Comparison of ENCODE assay signal across 8 mouse cellular contexts in genomic region chr6:124759259-124759658, GRCm38 (mm10). TPM values are rescaled to one million over a fixed set of nuclear protein-coding genes. Genes with fewer than 3 reads are reported as not detected.
DNase-seq lines count a peak whose midpoint lies in the region; ATAC-seq lines count a peak whose summit lies in the region.

No protein-coding gene starts in this region.

- peak overlapping the region; percentile 96 for H3K27ac ChIP-seq in intestine, embryonic 15.5 days
- H3K27ac ChIP-seq in limb, embryonic 12.5 days = peak overlapping the region; percentile 99
- H3K27ac ChIP-seq in midbrain, embryonic 15.5 days = peak overlapping the region; percentile 96

- no peaks in the 10 kb centered on the region for H3K9me3 ChIP-seq in intestine, embryonic 15.5 days
- no peaks in the 10 kb centered on the region for H3K9me3 ChIP-seq in limb, embryonic 12.5 days
- H3K9me3 ChIP-seq in midbrain, embryonic 15.5 days = no peaks in the 10 kb centered on the region

- no peak overlapping the region; the same call in 1 of the 2 replicates for H3K4me3 ChIP-seq in intestine, embryonic 15.5 days (replicated peaks)
- H3K4me3 ChIP-seq in limb, embryonic 12.5 days (replicated peaks) = peak overlapping the region; percentile 89
- no peak overlapping the region for H3K4me3 ChIP-seq in midbrain, embryonic 15.5 days

- DNase-seq in urinary bladder, adult 18-20 months (ENCODE audit: low spot score in 2 of 2) = peak; percentile 74 to 76
- DNase-seq in urinary bladder, postnatal 10 days (ENCODE audit: low spot score) = no peak
- peak; percentile 90 for DNase-seq in embryo, embryonic 11 days
- peak; percentile 58 to 80 for DNase-seq in gastrocnemius, postnatal 4 days (ENCODE audit: low spot score in 2 of 2)
- DNase-seq in spleen, postnatal 14 days (ENCODE audit: low spot score in 2 of 2) = peak; percentile 64 to 83

- H3K36me3 ChIP-seq in intestine, embryonic 15.5 days = no peaks in the 10 kb centered on the region
- 0 out of 2 replicates have a peak, but pooled peaks cover 3% of the 10 kb centered on the region for H3K36me3 ChIP-seq in limb, embryonic 12.5 days
- no peaks in the 10 kb centered on the region for H3K36me3 ChIP-seq in midbrain, embryonic 15.5 days (replicated peaks)

- no peaks in the 10 kb centered on the region for H3K27me3 ChIP-seq in intestine, embryonic 15.5 days (replicated peaks)
- peaks cover 30% of the 10 kb centered on the region for H3K27me3 ChIP-seq in limb, embryonic 12.5 days
- no peaks in the 10 kb centered on the region for H3K27me3 ChIP-seq in midbrain, embryonic 15.5 days (replicated peaks)

- ATAC-seq in intestine, embryonic 15.5 days = peak; percentile 37
- no peak for ATAC-seq in limb, embryonic 12.5 days (ENCODE audit: insufficient number of reproducible peaks, insufficient read depth, low FRiP score, low TSS enrichment, low read depth)
- no peak for ATAC-seq in midbrain, embryonic 15.5 days (replicated peaks)

- peak overlapping the region; percentile 75 for H3K4me2 ChIP-seq in intestine, embryonic 15.5 days (replicated peaks)
- peak overlapping the region; percentile 87 for H3K4me2 ChIP-seq in limb, embryonic 12.5 days
- H3K4me2 ChIP-seq in midbrain, embryonic 15.5 days = no peak overlapping the region

- 2% methylated on average over 5 of the region's 5 CpGs for WGBS in intestine, embryonic 15.5 days
- 5% methylated on average over 5 of the region's 5 CpGs for WGBS in limb, embryonic 12.5 days
- WGBS in midbrain, embryonic 15.5 days = 4% methylated on average over 5 of the region's 5 CpGs

- H3K4me1 ChIP-seq in intestine, embryonic 15.5 days (replicated peaks) = peaks cover 30% of the 10 kb centered on the region
- H3K4me1 ChIP-seq in limb, embryonic 12.5 days (replicated peaks) = peaks cover 40% of the 10 kb centered on the region
- H3K4me1 ChIP-seq in midbrain, embryonic 15.5 days = peaks cover 33% of the 10 kb centered on the region

- peak overlapping the region; percentile 29; the same call in 1 of the 2 replicates for H3K9ac ChIP-seq in intestine, embryonic 15.5 days
- H3K9ac ChIP-seq in limb, embryonic 12.5 days (replicated peaks) = peak overlapping the region; percentile 44; the same call in 1 of the 2 replicates
- H3K9ac ChIP-seq in midbrain, embryonic 15.5 days = no peak overlapping the region

RNA-seq across cellular contexts. Expression of gene Atn1, which starts 2.9 kb away (rescaled TPM):
- 10 to 100 TPM; 52.9 to 66.5 TPM for total RNA-seq in gastrocnemius, postnatal 4 days (2021)
- 10.5 and 11.9 TPM in 2 replicates for polyA plus RNA-seq in intestine, embryonic 15.5 days (2015; fragmentation: Nextera tagmentation; extraction: Ambion mirVana)
- 17.1 and 17.4 TPM in 2 replicates for polyA plus RNA-seq in limb, embryonic 12.5 days (2016; fragmentation: Nextera tagmentation; extraction: Ambion mirVana)
- 32.7 and 34.3 TPM in 2 replicates for polyA plus RNA-seq in midbrain, embryonic 15.5 days (2015; fragmentation: Nextera tagmentation; extraction: Ambion mirVana)

RNA-seq across cellular contexts. Expression of gene Gm45234, which starts 3.4 kb away (rescaled TPM):
- total RNA-seq in gastrocnemius, postnatal 4 days (2021) = under 1 TPM in 1 of 2 experiments, not detected in 1; 0.83 TPM
- polyA plus RNA-seq in intestine, embryonic 15.5 days (2015; fragmentation: Nextera tagmentation; extraction: Ambion mirVana) = not detected in 2 replicates
- not detected in 2 replicates for polyA plus RNA-seq in limb, embryonic 12.5 days (2016; fragmentation: Nextera tagmentation; extraction: Ambion mirVana)
- not detected in 2 replicates for polyA plus RNA-seq in midbrain, embryonic 15.5 days (2015; fragmentation: Nextera tagmentation; extraction: Ambion mirVana)

RNA-seq across cellular contexts. Expression of gene Eno2, which starts 10.2 kb away (rescaled TPM):
- 1 to 10 TPM; 6.0 to 6.5 TPM for total RNA-seq in gastrocnemius, postnatal 4 days (2021)
- polyA plus RNA-seq in intestine, embryonic 15.5 days (2015; fragmentation: Nextera tagmentation; extraction: Ambion mirVana) = 6.0 and 6.8 TPM in 2 replicates
- polyA plus RNA-seq in limb, embryonic 12.5 days (2016; fragmentation: Nextera tagmentation; extraction: Ambion mirVana) = 4.8 TPM in 2 replicates
- 89.2 and 90.8 TPM in 2 replicates for polyA plus RNA-seq in midbrain, embryonic 15.5 days (2015; fragmentation: Nextera tagmentation; extraction: Ambion mirVana)

RNA-seq across cellular contexts. Expression of gene Grcc10, which starts 18.1 kb away (rescaled TPM):
- total RNA-seq in gastrocnemius, postnatal 4 days (2021) = 100 to 1,000 TPM; 177 to 209 TPM
- polyA plus RNA-seq in intestine, embryonic 15.5 days (2015; fragmentation: Nextera tagmentation; extraction: Ambion mirVana) = 337 and 341 TPM in 2 replicates
- 479 and 511 TPM in 2 replicates for polyA plus RNA-seq in limb, embryonic 12.5 days (2016; fragmentation: Nextera tagmentation; extraction: Ambion mirVana)
- 668 and 674 TPM in 2 replicates for polyA plus RNA-seq in midbrain, embryonic 15.5 days (2015; fragmentation: Nextera tagmentation; extraction: Ambion mirVana)

RNA-seq across cellular contexts. Expression of gene Lrrc23, which starts 20.3 kb away (rescaled TPM):
- not detected for total RNA-seq in gastrocnemius, postnatal 4 days (2021)
- 0.11 and 0.13 TPM in 2 replicates for polyA plus RNA-seq in intestine, embryonic 15.5 days (2015; fragmentation: Nextera tagmentation; extraction: Ambion mirVana)
- polyA plus RNA-seq in limb, embryonic 12.5 days (2016; fragmentation: Nextera tagmentation; extraction: Ambion mirVana) = 0.38 and 0.88 TPM in 2 replicates
- polyA plus RNA-seq in midbrain, embryonic 15.5 days (2015; fragmentation: Nextera tagmentation; extraction: Ambion mirVana) = 4.8 and 6.7 TPM in 2 replicates

Comparison
In these comparisons a context has a peak if more than half of its experiments do, and no peak if none do; other contexts are left out.
1. RNA of gene Eno2, which starts 10.2 kb away (polyA plus RNA-seq): 89.2 to 90.8 TPM in midbrain, embryonic 15.5 days; 6.0 to 6.8 TPM in intestine, embryonic 15.5 days and 4.8 TPM in limb, embryonic 12.5 days; every median in the first group is over 10 times any median in the second.
2. Peak in every context shown above with its lines, with median percentiles within 50 percentile points of each other: H3K27ac ChIP-seq.